Mouse (Mus musculus) 416B (cell line): ENCODE measurements at regions not wholly inside any gene's neighbourhood (a gene's known extent, or its start where the extent isn't known, plus 50 kb on each side); places are given as distances from the start of the nearest gene placed in this dataset.
"Not testable (repeated sequence)": the region's sequence is repeated elsewhere in the genome, so short reads cannot be mapped to it uniquely, and the experiment has no call there.

Experiments used
- DNase-seq: peaks from one replicate; pipeline ENCODE4 v3.0.0; 2011; ENCODE audit warnings: low read depth

DNA sequence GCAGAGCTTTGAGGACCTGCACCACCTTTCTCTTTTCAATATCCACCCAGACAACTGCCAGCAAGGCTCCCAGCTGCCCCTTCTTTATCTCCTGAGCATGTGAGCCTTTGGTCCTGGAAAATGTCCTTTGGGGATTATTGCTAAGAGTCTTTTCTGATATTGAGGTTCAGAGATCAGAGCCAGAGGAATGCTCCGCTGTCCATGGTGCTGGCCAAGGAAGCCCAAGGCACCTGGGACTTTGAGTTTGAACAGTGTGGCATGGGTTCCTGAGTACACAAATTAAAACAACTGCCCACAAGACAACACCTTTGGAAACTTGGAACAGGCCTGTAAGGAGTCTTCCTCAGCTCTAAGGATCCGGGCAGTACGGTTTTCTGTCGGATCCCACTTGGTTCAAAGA is 52.6 kb upstream of the Slc28a3 start:
- no peak for DNase-seq

- no peak for DNase-seq
Observed at GRCm38 (mm10) chr13:58668664-58669063, 58.0 kb upstream of the Slc28a3 start.

GRCm38 (mm10) chr13:58670206-58670605 is 59.5 kb upstream of the Slc28a3 start:
- no peak for DNase-seq

- DNase-seq: not testable (repeated sequence)
Observed at GRCm38 (mm10) chr13:58675611-58676010, 64.9 kb upstream of the Slc28a3 start.

DNA sequence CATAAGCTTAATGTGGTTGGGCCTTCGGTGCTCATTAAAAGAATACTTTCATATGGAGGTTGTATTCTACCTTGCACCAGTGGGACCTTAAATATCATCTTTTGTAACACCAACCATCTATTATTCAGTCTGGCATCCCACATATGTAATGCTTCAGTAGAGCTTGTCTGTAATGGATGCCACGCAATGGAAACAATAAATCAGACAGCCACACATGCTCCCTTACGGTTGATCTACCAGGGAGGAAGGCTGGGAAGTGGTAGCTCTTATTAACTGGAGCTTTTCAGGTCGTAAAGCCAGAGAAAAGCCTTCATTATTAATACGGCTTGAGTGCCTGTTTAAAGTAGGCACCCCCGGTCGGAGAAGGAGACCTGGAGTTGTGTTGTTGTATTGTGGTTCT is 66.8 kb upstream of the Slc28a3 start:
- DNase-seq: no peak

- no peak for DNase-seq
Observed at GRCm38 (mm10) chr13:58679663-58680062, 69.0 kb upstream of the Slc28a3 start.

DNA sequence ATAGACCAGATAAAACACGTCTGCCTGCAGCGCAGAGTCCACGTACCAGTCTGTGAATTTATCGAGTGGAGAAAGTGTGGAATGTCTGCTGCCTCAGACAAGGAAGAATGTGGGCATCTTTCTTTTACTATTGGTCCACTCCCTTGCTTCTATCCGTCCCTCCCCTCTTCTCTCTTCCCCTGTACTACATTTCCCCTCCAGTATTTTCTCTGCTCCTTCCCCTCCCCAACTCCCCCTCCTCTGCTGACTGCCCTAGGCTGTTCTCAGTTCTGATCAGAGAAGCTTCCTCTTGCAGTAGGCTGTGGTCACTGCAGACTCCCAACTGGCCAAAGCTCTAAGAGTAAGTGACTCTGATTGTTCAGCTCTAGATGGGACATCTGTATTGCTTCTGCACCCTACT is 76.1 kb upstream of the Slc28a3 start:
- no peak for DNase-seq

DNA sequence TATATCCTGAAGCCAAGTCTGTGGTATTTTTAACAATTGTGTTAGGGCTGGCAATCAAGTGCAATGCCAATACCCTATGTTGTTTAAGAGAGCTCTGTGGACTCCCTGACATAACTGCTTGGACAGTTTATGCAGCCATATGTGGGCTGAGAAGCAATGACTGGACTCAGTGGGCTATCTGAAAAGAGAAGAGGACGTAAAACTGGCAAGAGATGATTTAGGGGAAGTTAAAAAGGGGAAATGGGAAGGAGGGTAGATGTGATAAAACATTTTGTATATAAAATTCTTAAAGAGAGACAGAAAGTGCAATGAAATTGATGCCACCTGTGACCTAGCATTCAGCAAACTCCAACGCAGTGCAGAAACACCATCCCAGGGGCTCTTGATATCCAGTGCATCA is 76.9 kb upstream of the Slc28a3 start:
- no peak for DNase-seq

DNA sequence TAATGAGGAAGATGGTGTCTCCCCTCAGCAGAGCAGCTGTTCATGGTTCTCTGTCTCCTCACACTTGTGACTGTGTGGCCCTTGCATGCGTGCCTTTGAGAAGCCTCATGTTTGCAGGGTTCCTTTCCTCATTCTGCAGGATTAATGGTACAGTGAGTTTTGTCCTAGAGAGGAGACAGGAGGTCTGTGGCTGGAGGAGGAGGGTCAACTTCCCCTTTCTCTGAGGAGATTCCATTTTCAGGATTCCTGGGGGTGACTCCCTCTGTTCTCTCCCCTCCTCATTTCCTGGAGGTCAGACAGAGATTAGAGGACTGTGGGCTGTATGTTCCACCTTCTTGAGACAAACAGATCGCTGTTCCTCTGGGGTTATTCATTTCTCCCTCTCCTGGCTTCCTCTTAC is 77.6 kb upstream of the Slc28a3 start:
- DNase-seq: no peak

GRCm38 (mm10) chr13:58694703-58695102 is 84.0 kb upstream of the Slc28a3 start:
- no peak for DNase-seq

- peak; percentile 0 for DNase-seq
Observed at GRCm38 (mm10) chr13:58695964-58696363, 85.3 kb upstream of the Slc28a3 start.

DNA sequence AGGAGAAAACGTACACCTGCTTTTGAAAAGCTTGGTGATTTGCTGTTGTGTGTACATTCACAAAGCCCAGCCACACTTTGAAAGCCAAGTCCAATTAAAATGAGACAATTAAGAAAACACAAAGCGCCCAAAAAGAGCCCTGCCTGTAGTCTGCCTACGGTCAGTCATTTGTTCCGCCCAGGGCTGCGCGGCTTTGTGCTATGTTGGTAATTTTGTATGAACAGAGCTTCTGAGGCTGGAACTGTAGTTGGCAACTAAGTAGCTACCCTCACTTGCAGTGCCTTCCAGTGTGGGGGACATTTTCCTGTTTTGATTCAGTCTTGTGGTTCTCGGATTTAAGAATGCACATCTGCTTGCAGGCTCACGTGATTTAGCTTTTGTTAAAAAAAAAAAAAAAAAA is 89.3 kb upstream of the Slc28a3 start:
- DNase-seq: no peak

GRCm38 (mm10) chr13:58704141-58704540 is 93.5 kb upstream of the Slc28a3 start:
- no peak for DNase-seq

DNA sequence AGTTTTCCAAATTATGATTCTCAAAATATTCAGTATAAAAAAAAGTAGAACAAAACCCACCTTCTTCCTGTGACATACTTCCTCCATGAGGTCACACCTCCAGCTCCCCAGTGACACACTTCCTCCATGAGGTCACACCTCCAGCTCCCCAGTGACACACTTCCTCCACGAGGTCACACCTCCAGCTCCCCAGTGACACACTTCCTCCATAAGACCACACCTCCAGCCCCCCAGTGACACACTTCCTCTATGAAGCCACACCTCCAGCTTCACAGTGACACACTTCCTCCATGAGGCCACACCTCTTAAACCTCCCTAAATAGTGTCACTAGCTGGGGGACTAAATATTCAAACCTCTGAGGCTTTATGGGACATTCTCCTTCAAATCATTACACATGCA is 89.8 kb upstream of the Ntrk2 start:
- peak; percentile 23 for DNase-seq

GRCm38 (mm10) chr13:58730500-58731105 is 75.8 kb upstream of the Ntrk2 start:
- DNase-seq: no peak

DNA sequence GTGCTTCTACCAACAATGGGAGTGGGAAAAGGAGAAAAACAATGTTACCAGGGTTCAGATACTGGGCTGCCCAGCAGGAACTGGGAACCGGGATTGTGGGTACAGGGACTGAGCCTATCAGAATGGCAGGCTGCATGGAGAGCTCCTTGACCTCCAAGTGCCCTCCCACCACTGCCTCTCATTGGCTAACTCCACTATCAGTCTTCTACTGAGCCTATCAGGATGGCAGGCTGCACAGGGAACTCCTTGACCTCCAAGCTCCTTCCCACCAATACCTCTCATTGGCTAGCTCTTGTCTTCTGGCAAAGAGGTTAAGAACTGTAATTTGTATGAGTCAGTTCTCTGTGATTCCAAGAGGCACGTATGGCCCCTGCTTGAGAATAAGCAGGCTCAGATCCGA is 73.6 kb upstream of the Ntrk2 start:
- DNase-seq: no peak

DNA sequence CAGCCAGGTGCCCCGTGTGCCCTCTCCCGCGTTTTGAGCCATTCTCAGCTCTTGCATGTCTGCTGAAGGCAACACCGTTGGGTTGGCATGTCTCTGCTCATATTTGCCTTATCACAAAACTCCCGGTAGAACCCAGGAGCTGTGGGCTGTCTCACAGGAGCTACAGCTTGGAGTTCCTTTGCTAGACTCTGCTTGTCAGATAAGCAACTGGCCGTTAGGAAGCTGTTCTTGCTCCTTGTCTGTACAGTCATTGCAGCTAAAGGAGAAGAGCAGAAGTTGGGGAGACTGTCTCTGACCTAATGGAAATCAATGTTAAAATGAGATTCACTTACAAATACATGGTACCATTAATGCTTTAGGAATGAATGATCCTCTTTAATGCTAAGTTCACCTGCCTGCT is 72.8 kb upstream of the Ntrk2 start:
- DNase-seq: no peak

DNA sequence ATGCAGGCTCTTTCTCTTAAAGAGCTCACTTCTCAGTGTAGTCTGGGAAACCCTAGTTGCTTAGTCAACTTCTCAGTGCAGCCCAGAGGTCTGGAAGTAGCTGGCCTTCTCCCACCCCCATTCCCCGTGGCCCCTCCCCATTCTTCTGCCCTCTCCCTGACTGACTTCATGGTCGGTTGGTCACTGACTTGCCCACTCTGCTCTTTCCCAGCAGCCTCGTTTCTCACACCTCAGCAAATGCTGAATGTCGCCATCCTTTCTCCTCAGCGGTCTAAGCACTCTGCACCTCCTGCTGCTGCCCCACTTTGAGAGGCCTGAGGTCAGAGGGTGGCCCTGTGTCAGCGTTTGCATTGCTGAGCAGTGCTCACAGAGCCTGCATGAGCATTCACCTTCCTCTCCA is 70.8 kb upstream of the Ntrk2 start:
- no peak for DNase-seq

DNA sequence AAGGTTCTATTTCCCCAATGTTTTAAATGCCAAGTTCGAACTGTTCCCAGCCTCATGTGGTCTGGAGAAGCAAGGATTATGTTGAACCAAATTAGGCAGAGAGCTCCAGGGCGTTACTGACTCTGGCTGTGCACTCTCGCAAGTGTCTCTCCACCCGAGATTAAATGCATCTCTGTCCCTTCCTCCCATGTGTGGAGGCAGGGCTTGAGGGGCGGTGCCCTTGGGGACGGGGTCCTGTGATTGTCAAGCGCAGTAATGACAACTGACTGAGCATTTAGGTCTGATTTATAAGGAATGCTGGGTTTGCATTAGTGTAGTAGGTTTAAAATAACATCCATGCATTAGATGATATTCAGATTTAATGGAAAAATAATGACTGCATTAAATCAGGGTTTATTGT is 65.6 kb upstream of the Ntrk2 start:
- no peak for DNase-seq

DNA sequence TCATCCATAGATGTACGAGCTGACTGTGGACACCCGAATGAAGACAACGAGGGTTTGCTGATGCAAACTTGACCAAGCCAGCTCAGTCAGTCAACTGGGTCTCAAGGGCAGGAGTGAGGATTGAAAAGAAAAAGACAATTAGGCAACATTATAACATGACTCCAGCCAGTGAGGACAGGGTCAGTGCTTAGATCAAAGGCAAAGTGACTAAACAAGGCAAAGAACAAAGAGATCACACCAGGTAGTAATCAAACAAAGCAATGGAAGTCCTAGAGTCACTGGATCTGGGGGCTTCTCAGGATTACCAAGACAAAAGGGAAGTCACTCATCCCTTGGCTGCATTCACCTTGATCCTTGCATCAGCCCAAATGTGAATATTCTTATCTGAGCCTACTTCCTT is 60.3 kb upstream of the Ntrk2 start:
- DNase-seq: no peak

GRCm38 (mm10) chr13:58747685-58748084 is 58.7 kb upstream of the Ntrk2 start:
- no peak for DNase-seq

DNA sequence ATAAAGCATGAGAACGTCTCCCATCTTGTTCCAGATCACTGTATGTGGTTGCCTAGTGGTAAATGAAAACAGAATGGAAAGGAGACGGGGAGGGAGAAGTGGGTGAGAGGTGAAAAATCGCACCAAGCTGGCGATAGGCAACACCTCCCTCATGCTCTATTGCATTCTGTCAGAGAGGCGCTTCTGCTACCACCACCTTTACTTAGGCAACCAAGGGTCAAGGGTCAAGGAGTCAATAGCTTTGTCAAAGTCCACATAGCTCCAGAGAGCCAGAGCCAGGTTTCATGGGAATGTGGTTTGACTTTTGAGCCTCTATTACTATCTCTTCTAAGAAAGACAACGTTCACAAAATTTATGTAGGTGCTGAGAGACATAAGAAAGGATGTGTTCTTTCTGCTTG is 50.2 kb upstream of the Ntrk2 start:
- no peak for DNase-seq
